Mouse (Mus musculus) limb, embryonic 12.5 days (tissue): ENCODE results near the gene Antxr2. TPM values are rescaled to one million over a fixed set of nuclear protein-coding genes. Genes with fewer than 3 reads are reported as not detected.

ENCODE experiments used
- ATAC-seq: fragments of 200-750 bp; cut with Nextera tagmentation; 2 replicates; pipeline ENCODE4 v1.8.0; 2017; ENCODE audit warnings: low read depth, moderate TSS enrichment; ENCODE audit not compliant: insufficient number of reproducible peaks, insufficient read depth, low FRiP score, low TSS enrichment
- H3K27ac ChIP-seq: fragments of 300-500 bp; sonication (generic); 2 replicates; pipeline ENCODE4 v1.5.1; 2016; ENCODE audit warnings: mild to moderate bottlenecking, moderate library complexity
- H3K27me3 ChIP-seq: fragments of 300-500 bp; sonication (generic); 2 replicates; pipeline ENCODE4 v1.6.1; 2016; ENCODE audit warnings: mild to moderate bottlenecking, moderate library complexity
- H3K36me3 ChIP-seq: fragments of 300-500 bp; sonication (generic); 2 replicates; pipeline ENCODE4 v1.6.1; 2016; ENCODE audit warnings: mild to moderate bottlenecking, moderate library complexity
- H3K4me1 ChIP-seq: fragments of 300-500 bp; sonication (generic); replicated peaks from 2 replicates; pipeline ENCODE4 v1.6.1; 2016
- H3K4me2 ChIP-seq: fragments of 300-500 bp; sonication (generic); 2 replicates; pipeline ENCODE4 v1.6.1; 2016; ENCODE audit warnings: mild to moderate bottlenecking, moderate library complexity
- H3K4me3 ChIP-seq: fragments of 300-500 bp; sonication (generic); replicated peaks from 2 replicates; pipeline ENCODE4 v1.5.1; 2016; ENCODE audit warnings: mild to moderate bottlenecking
- H3K9ac ChIP-seq: fragments of 300-500 bp; sonication (generic); replicated peaks from 2 replicates; pipeline ENCODE4 v1.6.1; 2016; ENCODE audit warnings: mild to moderate bottlenecking, moderate library complexity
- H3K9me3 ChIP-seq: fragments of 300-500 bp; sonication (generic); 2 replicates; pipeline ENCODE4 v1.6.1; 2016; ENCODE audit warnings: mild to moderate bottlenecking, moderate library complexity
- WGBS: fragments of 180-500 bp; shearing (Covaris S2); methylation state at CpG from one replicate; pipeline ENCODE4 v1.1.7; 2016; 5-methylcytosine and 5-hydroxymethylcytosine counted together
- polyA plus RNA-seq: library from polyadenylated mRNA; unstranded; fragments of >200 nt; fragmentation: Nextera tagmentation; extraction: Ambion mirVana; gene quantifications from 2 replicates; pipeline ENCODE4 v1.2.1, GENCODE M21; 2016

Antxr2 gene
- polyA plus RNA-seq, 1 experiment from 2014 or later: 28.9 TPM

GRCm38 (mm10) chr5:97867921-97868320 lies 162.9 kb downstream of the Antxr2 start:
- Histone ChIP-seq H3K36me3 (no peaks in the 10 kb centered on the region), H3K4me2 (no peak overlapping the region), H3K4me3 (no peak overlapping the region), H3K27me3 (no peaks in the 10 kb centered on the region), H3K9me3 (no peaks in the 10 kb centered on the region), H3K27ac (no peak overlapping the region), H3K9ac (no peak overlapping the region), H3K4me1 (no peaks in the 10 kb centered on the region)
- 81% methylated on average over 2 of the region's 2 CpGs for WGBS
- no peak for ATAC-seq

GRCm38 (mm10) chr5:97866975-97867374 lies 163.9 kb downstream of the Antxr2 start:
- WGBS: 88% methylated on average over 3 of the region's 3 CpGs
- H3K4me1 ChIP-seq: no peaks in the 10 kb centered on the region

DNA sequence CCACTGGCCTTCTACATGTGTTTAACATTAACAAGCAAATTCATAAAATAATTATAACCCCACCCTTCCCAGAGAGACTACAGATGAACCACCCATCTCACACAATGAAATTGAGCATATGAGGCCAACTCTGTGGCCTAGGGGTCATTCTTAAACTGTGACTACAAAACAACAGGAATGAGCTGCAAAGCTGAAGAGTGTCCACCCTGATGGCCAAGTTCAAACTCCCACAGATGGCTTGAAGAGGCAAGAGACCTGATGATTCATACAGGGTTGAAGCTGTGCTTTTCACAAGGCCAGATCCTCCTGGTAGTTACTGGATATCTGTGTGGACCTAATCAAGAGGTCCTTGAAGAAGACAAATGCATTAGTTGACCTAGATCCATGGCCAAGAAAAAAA lies 173.7 kb downstream of the Antxr2 start:
- H3K9ac ChIP-seq: no peak overlapping the region
- H3K36me3 ChIP-seq: no peaks in the 10 kb centered on the region
- no peaks in the 10 kb centered on the region for H3K9me3 ChIP-seq
- no peaks in the 10 kb centered on the region for H3K27me3 ChIP-seq
- no peak for ATAC-seq
- H3K4me3 ChIP-seq: no peak overlapping the region
- H3K4me2 ChIP-seq: no peak overlapping the region
- no peaks in the 10 kb centered on the region for H3K4me1 ChIP-seq
- no peak overlapping the region for H3K27ac ChIP-seq

More at GRCm38 (mm10) chr5:97866975-97867374, 163.9 kb downstream of the Antxr2 start:
- Histone ChIP-seq H3K4me2 (no peak overlapping the region), H3K4me3 (no peak overlapping the region), H3K27ac (no peak overlapping the region), H3K9me3 (no peaks in the 10 kb centered on the region), H3K36me3 (no peaks in the 10 kb centered on the region), H3K9ac (no peak overlapping the region), H3K27me3 (no peaks in the 10 kb centered on the region)
- ATAC-seq: no peak

- no peaks in the 10 kb centered on the region for H3K36me3 ChIP-seq
- H3K4me2 ChIP-seq: no peak overlapping the region
- no peaks in the 10 kb centered on the region for H3K9me3 ChIP-seq
- no peak overlapping the region for H3K9ac ChIP-seq
- H3K4me1 ChIP-seq: no peaks in the 10 kb centered on the region
- H3K27me3 ChIP-seq: no peaks in the 10 kb centered on the region
- H3K4me3 ChIP-seq: no peak overlapping the region
- no peak overlapping the region for H3K27ac ChIP-seq
- 74% methylated on average over 5 of the region's 5 CpGs for WGBS
- ATAC-seq: no peak
Measured at GRCm38 (mm10) chr5:97851981-97852748, 178.7 kb downstream of the Antxr2 start.

GRCm38 (mm10) chr5:97847204-97847895 lies 183.5 kb downstream of the Antxr2 start:
- Histone ChIP-seq H3K9me3 (no peaks in the 10 kb centered on the region), H3K27me3 (no peaks in the 10 kb centered on the region), H3K4me2 (no peak overlapping the region), H3K27ac (peak overlapping the region; percentile 45; the same call in 1 of the 2 replicates), H3K36me3 (no peaks in the 10 kb centered on the region), H3K9ac (no peak overlapping the region), H3K4me3 (no peak overlapping the region), H3K4me1 (no peaks in the 10 kb centered on the region)
- WGBS: 67% methylated on average over 10 of the region's 10 CpGs
- ATAC-seq: peak; percentile 56; the same call in 1 of the 2 replicates

DNA sequence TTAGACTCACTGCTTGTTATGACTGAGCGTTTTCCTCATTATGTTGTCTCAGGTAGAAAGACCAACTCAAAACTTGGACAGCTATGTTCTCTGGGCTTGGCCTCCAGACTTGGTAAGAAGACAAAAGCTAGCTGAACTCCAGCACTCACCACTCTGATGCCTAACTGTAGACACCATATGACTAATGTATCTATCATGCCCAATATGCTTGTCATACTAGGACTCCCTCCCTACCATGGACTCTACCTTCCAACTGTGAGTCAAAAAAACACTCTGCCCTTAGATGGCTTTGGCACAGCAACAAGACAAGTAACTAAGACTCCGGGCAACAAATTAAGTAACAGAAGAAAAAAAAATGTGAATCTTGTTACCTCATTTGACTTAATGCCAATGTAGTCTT lies 184.3 kb downstream of the Antxr2 start:
- no peak overlapping the region for H3K4me3 ChIP-seq
- H3K4me2 ChIP-seq: no peak overlapping the region
- no peak overlapping the region for H3K9ac ChIP-seq
- H3K27me3 ChIP-seq: no peaks in the 10 kb centered on the region
- H3K36me3 ChIP-seq: no peaks in the 10 kb centered on the region
- 90% methylated on average over 2 of the region's 2 CpGs for WGBS
- peak overlapping the region; percentile 13; the same call in 1 of the 2 replicates for H3K27ac ChIP-seq
- no peaks in the 10 kb centered on the region for H3K4me1 ChIP-seq
- no peaks in the 10 kb centered on the region for H3K9me3 ChIP-seq
- ATAC-seq: no peak

GRCm38 (mm10) chr5:97842016-97842415 lies 188.8 kb downstream of the Antxr2 start:
- H3K27me3 ChIP-seq: no peaks in the 10 kb centered on the region
- 57% methylated on average over 1 of the region's 1 CpGs for WGBS
- no peak overlapping the region for H3K9ac ChIP-seq
- H3K36me3 ChIP-seq: no peaks in the 10 kb centered on the region
- H3K4me2 ChIP-seq: no peak overlapping the region
- H3K4me1 ChIP-seq: no peaks in the 10 kb centered on the region
- H3K27ac ChIP-seq: no peak overlapping the region
- no peak overlapping the region for H3K4me3 ChIP-seq
- no peak for ATAC-seq
- no peaks in the 10 kb centered on the region for H3K9me3 ChIP-seq

GRCm38 (mm10) chr5:97839924-97840279 lies 190.9 kb downstream of the Antxr2 start:
- H3K4me1 ChIP-seq: peaks cover under 1% of the 10 kb centered on the region; the same call in 1 of the 2 replicates
- no peak overlapping the region for H3K4me2 ChIP-seq
- H3K27me3 ChIP-seq: no peaks in the 10 kb centered on the region
- no peak for ATAC-seq
- no peak overlapping the region for H3K4me3 ChIP-seq
- no peak overlapping the region for H3K27ac ChIP-seq
- H3K36me3 ChIP-seq: no peaks in the 10 kb centered on the region
- H3K9me3 ChIP-seq: no peaks in the 10 kb centered on the region
- no peak overlapping the region for H3K9ac ChIP-seq

DNA sequence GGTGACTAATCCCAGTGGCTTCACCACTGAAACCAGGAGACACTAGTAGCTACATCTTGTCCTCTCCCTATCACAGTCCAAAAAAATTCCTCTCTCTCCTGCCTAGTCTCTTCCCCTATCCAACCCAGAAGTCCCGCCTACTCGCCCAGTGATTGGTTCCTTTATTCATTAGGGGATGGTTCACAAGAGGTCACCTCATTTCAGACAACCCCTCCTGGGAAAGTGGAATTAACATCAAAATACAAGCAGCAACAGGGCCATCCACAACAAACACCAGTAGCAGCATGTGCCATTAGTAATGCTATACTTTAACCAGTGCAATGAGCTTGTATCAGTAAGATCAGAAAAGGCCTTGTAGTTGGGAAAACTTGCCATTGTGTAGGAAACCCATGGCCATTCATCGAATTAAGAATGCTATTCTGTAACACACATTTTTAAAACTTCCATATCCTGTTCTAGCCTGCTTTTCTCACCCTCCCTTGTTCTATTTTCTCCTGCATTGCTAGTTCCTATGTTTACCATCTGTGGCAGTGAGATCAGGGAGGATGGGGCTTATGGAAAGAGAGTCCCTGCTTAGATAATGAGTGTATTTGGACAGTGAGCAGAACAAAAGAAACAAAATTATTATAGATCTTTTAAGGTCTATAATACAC lies 191.4 kb downstream of the Antxr2 start:
- no peaks in the 10 kb centered on the region for H3K27me3 ChIP-seq
- ATAC-seq: no peak
- no peak overlapping the region for H3K9ac ChIP-seq
- H3K36me3 ChIP-seq: no peaks in the 10 kb centered on the region
- no peak overlapping the region for H3K4me3 ChIP-seq
- no peaks in the 10 kb centered on the region for H3K9me3 ChIP-seq
- peaks cover 4% of the 10 kb centered on the region; the same call in 1 of the 2 replicates for H3K4me1 ChIP-seq
- WGBS: 73% methylated on average over 3 of the region's 3 CpGs
- no peak overlapping the region for H3K27ac ChIP-seq
- H3K4me2 ChIP-seq: no peak overlapping the region

DNA sequence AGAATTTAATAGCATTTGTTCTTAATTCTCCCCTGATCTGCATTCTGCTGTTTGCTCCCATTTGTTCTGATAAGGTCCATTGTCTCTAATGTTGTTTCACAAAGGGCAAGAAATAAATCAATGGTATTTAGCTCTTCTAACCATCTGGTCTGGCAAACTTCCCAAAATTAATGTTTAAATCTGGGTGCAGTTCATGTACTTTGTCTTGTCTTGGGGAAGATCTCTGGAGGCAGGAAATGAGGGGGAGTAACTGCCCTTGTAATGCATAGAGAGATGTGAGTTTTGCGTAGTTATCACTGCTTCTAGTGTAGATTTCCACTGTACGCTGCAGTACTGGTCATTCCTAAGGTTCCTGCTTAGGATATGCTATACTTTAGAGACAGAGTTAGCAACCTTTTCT lies 193.5 kb downstream of the Antxr2 start:
- Histone ChIP-seq H3K4me2 (no peak overlapping the region), H3K4me1 (peaks cover 4% of the 10 kb centered on the region; the same call in 1 of the 2 replicates), H3K4me3 (no peak overlapping the region), H3K27me3 (no peaks in the 10 kb centered on the region), H3K36me3 (no peaks in the 10 kb centered on the region), H3K9me3 (no peaks in the 10 kb centered on the region), H3K27ac (no peak overlapping the region), H3K9ac (no peak overlapping the region)
- 91% methylated on average over 2 of the region's 2 CpGs for WGBS
- no peak for ATAC-seq

- no peak overlapping the region for H3K4me2 ChIP-seq
- no peak overlapping the region for H3K27ac ChIP-seq
- H3K9ac ChIP-seq: no peak overlapping the region
- H3K9me3 ChIP-seq: no peaks in the 10 kb centered on the region
- H3K27me3 ChIP-seq: no peaks in the 10 kb centered on the region
- ATAC-seq: no peak
- H3K4me3 ChIP-seq: no peak overlapping the region
- no peaks in the 10 kb centered on the region for H3K36me3 ChIP-seq
- 28% methylated on average over 2 of the region's 2 CpGs for WGBS
- H3K4me1 ChIP-seq: peaks cover 11% of the 10 kb centered on the region; the same call in 1 of the 2 replicates
Measured at GRCm38 (mm10) chr5:97835418-97835817, 195.4 kb downstream of the Antxr2 start.
